Mouse (Mus musculus) hindbrain, embryonic 13.5 days (tissue): Measurements from ENCODE around the gene Usp54. TPM values are rescaled to one million over a fixed set of nuclear protein-coding genes. Genes with fewer than 3 reads are reported as not detected.

Experiments used
- ATAC-seq: fragments of 200-750 bp; cut with Nextera tagmentation; 2 replicates; pipeline ENCODE4 v1.8.0; 2017; ENCODE audit warnings: moderate TSS enrichment; ENCODE audit not compliant: low FRiP score
- H3K27ac ChIP-seq: fragments of 300-500 bp; sonication (generic); 2 replicates; pipeline ENCODE4 v1.5.1; 2015; ENCODE audit warnings: inconsistent platforms, mild to moderate bottlenecking, moderate library complexity
- H3K27me3 ChIP-seq: fragments of 300-500 bp; sonication (generic); 2 replicates; pipeline ENCODE4 v1.6.1; 2015; ENCODE audit warnings: mild to moderate bottlenecking, inconsistent platforms
- H3K36me3 ChIP-seq: fragments of 300-500 bp; sonication (generic); 2 replicates; pipeline ENCODE4 v1.6.1; 2015; ENCODE audit warnings: mild to moderate bottlenecking, inconsistent platforms
- H3K4me1 ChIP-seq: fragments of 300-500 bp; sonication (generic); replicated peaks from 2 replicates; pipeline ENCODE4 v1.6.1; 2015; ENCODE audit warnings: inconsistent platforms
- H3K4me2 ChIP-seq: fragments of 300-500 bp; sonication (generic); 2 replicates; pipeline ENCODE4 v1.6.1; 2015; ENCODE audit warnings: inconsistent platforms, mild to moderate bottlenecking, moderate library complexity
- H3K4me3 ChIP-seq: fragments of 300-500 bp; sonication (generic); 2 replicates; pipeline ENCODE4 v1.5.1; 2015; ENCODE audit warnings: mild to moderate bottlenecking, inconsistent platforms
- H3K9ac ChIP-seq: fragments of 300-500 bp; sonication (generic); 2 replicates; pipeline ENCODE4 v1.6.1; 2015; ENCODE audit warnings: mild to moderate bottlenecking, inconsistent platforms
- H3K9me3 ChIP-seq: fragments of 300-500 bp; sonication (generic); 2 replicates; pipeline ENCODE4 v1.6.1; 2016; ENCODE audit warnings: inconsistent platforms
- WGBS: fragments of 180-500 bp; shearing (Covaris S2); methylation state at CpG from one replicate; pipeline ENCODE4 v1.1.7; 2015; 5-methylcytosine and 5-hydroxymethylcytosine counted together
- polyA plus RNA-seq: library from polyadenylated mRNA; unstranded; fragments of >200 nt; fragmentation: Nextera tagmentation; extraction: Ambion mirVana; gene quantifications from 2 replicates; pipeline ENCODE4 v1.2.1, GENCODE M21; 2015

Gene Usp54
- polyA plus RNA-seq, 1 experiment from 2014 or later = 9.3 TPM

DNA sequence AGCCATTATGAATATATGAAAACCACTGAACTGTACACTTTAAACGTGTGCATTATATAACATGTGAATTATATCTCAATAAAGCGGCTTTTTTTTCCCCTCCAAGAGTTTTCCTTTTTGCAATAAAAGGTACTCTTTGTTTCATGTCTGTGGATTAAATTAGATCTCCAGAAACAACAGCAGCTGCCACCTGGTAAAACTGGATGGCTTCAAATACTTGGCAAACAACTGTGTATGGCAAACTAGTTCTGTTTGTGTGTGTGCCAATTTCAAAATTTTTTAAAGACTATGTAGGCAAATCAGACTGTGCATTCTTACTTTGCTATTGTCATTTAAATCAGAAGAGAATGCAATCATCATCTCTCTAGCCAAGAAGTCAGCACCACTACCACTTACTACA, 19.0 kb downstream of the Usp54 start:
- no peak overlapping the region for H3K4me2 ChIP-seq
- no peak overlapping the region for H3K27ac ChIP-seq
- H3K4me3 ChIP-seq = no peak overlapping the region
- H3K36me3 ChIP-seq = no peaks in the 10 kb centered on the region
- no peak overlapping the region for H3K9ac ChIP-seq
- no peaks in the 10 kb centered on the region for H3K4me1 ChIP-seq
- H3K27me3 ChIP-seq = no peaks in the 10 kb centered on the region
- ATAC-seq = no peak
- 92% methylated on average over 2 of the region's 2 CpGs for WGBS
- H3K9me3 ChIP-seq = no peaks in the 10 kb centered on the region

DNA sequence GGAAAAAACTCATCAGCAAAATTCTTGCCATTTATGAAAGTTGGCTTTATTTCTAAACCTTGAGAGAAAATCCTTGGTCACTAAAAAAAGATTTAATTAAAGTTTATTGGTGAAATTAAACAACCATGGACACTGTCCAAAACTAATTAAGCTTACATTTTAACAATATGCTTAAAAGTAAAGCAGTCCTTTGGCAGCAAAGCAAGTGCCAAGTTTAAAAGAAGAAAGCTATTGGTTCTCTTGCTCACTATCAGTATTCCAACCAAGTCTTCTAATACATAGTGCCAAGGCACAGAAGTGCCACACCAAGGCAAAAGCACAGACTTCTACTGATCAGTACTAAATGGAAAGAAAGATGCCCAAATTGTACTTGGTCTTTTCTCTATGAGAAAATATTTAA, 21.7 kb downstream of the Usp54 start:
- no peak overlapping the region for H3K27ac ChIP-seq
- ATAC-seq = no peak
- no peak overlapping the region for H3K4me2 ChIP-seq
- no peaks in the 10 kb centered on the region for H3K36me3 ChIP-seq
- H3K4me1 ChIP-seq = 0 out of 2 replicates have a peak, but pooled peaks cover 4% of the 10 kb centered on the region
- no peak overlapping the region for H3K4me3 ChIP-seq
- no peaks in the 10 kb centered on the region for H3K27me3 ChIP-seq
- no peaks in the 10 kb centered on the region for H3K9me3 ChIP-seq
- H3K9ac ChIP-seq = no peak overlapping the region

DNA sequence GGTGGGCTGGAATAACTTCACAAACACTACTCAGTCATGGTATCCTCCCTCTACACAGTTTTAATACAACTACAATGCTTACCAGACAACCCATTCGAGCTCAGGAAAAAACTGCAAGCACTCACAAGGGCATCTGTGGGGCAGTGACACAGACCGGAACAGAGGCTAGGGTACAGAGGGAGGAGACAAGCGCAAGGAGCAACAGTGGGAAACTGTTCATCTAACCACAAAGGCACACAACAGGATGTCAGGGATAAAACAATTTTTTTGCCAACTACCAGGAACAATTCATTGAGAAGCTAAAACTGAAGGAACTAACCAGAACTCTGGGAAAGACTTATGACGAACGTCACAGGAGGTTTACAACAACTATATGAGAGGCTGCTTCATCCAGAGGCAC, 22.7 kb downstream of the Usp54 start:
- no peak for ATAC-seq
- H3K4me2 ChIP-seq = no peak overlapping the region
- H3K4me3 ChIP-seq = no peak overlapping the region
- WGBS = 76% methylated on average over 5 of the region's 5 CpGs
- H3K9ac ChIP-seq = no peak overlapping the region
- no peak overlapping the region for H3K27ac ChIP-seq
- H3K36me3 ChIP-seq = no peaks in the 10 kb centered on the region
- H3K4me1 ChIP-seq = 0 out of 2 replicates have a peak, but pooled peaks cover 4% of the 10 kb centered on the region
- no peaks in the 10 kb centered on the region for H3K27me3 ChIP-seq
- H3K9me3 ChIP-seq = no peaks in the 10 kb centered on the region

DNA sequence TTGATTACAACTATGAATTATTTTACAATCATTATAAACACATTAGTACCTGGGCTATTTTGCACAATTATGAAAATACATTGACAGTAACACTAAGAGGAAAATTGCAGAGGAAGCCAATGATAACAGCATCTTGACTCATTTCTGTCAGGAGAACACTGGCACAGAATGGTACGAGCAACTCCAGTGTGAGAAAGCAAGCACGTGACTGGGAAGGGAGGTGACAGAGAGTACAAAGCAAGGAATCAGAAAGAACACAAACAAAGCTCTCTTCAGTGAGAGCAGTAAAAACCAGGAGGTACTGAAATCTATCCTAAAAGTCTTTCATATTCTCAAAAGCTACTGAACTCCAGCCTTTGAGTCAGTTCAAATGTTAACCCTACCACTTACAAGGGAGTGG, 24.4 kb downstream of the Usp54 start:
- 33% methylated on average over 2 of the region's 2 CpGs for WGBS
- Histone ChIP-seq H3K27ac (no peak overlapping the region), H3K9ac (no peak overlapping the region), H3K9me3 (no peaks in the 10 kb centered on the region), H3K4me3 (no peak overlapping the region), H3K36me3 (no peaks in the 10 kb centered on the region), H3K4me2 (no peak overlapping the region), H3K27me3 (no peaks in the 10 kb centered on the region), H3K4me1 (0 out of 2 replicates have a peak, but pooled peaks cover 4% of the 10 kb centered on the region)
- ATAC-seq = no peak

DNA sequence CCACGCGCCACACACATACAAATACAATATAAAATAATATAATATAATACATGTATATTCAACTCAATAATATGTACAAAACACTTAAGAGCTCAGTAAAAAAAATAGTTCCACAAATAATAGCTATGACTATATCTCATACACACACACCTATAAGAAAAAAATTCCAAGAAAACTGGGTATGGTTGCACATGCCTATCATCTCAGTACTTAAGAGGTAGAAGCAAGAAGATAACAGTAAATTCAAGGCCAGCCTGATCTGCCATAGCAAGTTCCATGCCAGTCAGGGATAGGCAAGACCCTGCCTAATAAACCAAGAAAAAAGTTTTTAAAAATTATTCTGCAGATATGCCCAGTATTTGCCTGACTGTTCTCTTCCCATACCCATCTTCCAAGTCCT, 25.8 kb downstream of the Usp54 start:
- no peak overlapping the region for H3K27ac ChIP-seq
- no peak overlapping the region for H3K9ac ChIP-seq
- H3K9me3 ChIP-seq = no peaks in the 10 kb centered on the region
- H3K36me3 ChIP-seq = no peaks in the 10 kb centered on the region
- H3K27me3 ChIP-seq = no peaks in the 10 kb centered on the region
- H3K4me1 ChIP-seq = 0 out of 2 replicates have a peak, but pooled peaks cover 4% of the 10 kb centered on the region
- no peak overlapping the region for H3K4me3 ChIP-seq
- no peak overlapping the region for H3K4me2 ChIP-seq
- ATAC-seq = no peak
- WGBS = 98% methylated on average over 2 of the region's 2 CpGs

DNA sequence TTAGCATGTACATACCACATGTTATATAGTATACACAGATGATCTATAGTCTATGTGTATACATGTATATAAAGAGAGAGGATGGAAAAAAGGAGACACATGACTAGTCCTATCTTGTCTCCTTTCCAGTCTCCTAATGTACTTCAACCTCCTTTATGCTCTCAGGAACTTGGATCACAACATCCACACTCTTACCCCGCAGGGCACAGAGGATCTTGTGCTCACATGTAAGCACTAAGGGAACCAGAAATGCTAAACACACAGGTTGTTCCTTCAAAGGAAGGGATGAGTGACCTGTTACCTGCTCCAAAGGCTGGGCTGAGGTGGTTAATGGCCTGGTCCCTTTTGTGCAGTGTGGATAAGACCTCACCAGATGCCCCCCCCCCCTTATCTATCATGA, 28.0 kb downstream of the Usp54 start:
- no peak overlapping the region for H3K9ac ChIP-seq
- H3K27me3 ChIP-seq = no peaks in the 10 kb centered on the region
- 100% methylated on average over 1 of the region's 1 CpGs for WGBS
- H3K27ac ChIP-seq = no peak overlapping the region
- H3K9me3 ChIP-seq = no peaks in the 10 kb centered on the region
- ATAC-seq = no peak
- no peaks in the 10 kb centered on the region for H3K36me3 ChIP-seq
- no peak overlapping the region for H3K4me2 ChIP-seq
- H3K4me1 ChIP-seq = 0 out of 2 replicates have a peak, but pooled peaks cover 4% of the 10 kb centered on the region
- H3K4me3 ChIP-seq = no peak overlapping the region

DNA sequence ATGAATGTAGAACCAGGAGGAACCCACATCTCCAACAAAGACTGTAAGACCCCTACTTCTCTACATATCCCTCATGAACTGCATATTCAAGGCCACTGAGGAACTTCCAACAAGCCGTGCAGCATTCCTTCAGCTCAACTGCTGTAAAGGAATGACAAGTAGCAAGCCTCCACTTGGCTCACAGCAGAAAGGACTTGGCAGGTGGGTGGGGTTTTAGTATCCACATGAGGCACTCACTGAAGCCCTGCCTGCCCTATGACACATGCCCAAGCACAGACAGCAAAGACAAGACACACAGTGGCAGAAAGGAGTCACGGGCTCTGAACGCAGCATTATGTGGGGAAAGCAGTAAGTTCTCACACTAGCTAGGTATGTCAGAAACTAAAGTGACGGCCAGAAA, 30.7 kb downstream of the Usp54 start:
- 87% methylated on average over 4 of the region's 4 CpGs for whole genome bisulfite sequencing

DNA sequence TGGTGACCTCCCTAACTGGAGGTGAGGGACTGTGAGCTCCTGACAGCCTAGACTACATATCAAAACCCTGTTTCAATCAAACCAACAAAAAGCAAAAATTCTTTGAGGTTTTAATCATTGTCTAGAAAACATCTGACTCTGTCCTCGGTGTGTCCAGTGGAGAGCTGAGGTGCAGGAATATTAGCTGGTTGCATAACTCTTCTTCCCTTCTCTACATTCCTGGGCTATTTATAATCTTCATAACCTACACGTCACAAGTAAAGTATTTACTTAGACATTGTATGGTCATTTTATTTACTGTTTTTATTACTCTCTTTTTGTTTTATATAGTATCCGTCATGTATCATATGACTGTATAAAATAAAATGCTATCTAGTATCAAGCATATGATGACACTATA, 31.3 kb downstream of the Usp54 start:
- no peak for ATAC-seq
- Histone ChIP-seq H3K4me1 (no peaks in the 10 kb centered on the region), H3K9me3 (no peaks in the 10 kb centered on the region), H3K4me2 (no peak overlapping the region), H3K9ac (no peak overlapping the region), H3K27ac (no peak overlapping the region), H3K27me3 (no peaks in the 10 kb centered on the region), H3K36me3 (peaks cover 9% of the 10 kb centered on the region), H3K4me3 (no peak overlapping the region)
- 88% methylated on average over 3 of the region's 3 CpGs for WGBS

More for the DNA sequence above, 30.7 kb downstream of the Usp54 start:
- Histone ChIP-seq H3K9me3 (no peaks in the 10 kb centered on the region), H3K4me3 (no peak overlapping the region), H3K27me3 (no peaks in the 10 kb centered on the region), H3K27ac (no peak overlapping the region), H3K4me2 (no peak overlapping the region), H3K36me3 (peaks cover 9% of the 10 kb centered on the region), H3K9ac (no peak overlapping the region), H3K4me1 (no peaks in the 10 kb centered on the region)
- ATAC-seq = no peak

DNA sequence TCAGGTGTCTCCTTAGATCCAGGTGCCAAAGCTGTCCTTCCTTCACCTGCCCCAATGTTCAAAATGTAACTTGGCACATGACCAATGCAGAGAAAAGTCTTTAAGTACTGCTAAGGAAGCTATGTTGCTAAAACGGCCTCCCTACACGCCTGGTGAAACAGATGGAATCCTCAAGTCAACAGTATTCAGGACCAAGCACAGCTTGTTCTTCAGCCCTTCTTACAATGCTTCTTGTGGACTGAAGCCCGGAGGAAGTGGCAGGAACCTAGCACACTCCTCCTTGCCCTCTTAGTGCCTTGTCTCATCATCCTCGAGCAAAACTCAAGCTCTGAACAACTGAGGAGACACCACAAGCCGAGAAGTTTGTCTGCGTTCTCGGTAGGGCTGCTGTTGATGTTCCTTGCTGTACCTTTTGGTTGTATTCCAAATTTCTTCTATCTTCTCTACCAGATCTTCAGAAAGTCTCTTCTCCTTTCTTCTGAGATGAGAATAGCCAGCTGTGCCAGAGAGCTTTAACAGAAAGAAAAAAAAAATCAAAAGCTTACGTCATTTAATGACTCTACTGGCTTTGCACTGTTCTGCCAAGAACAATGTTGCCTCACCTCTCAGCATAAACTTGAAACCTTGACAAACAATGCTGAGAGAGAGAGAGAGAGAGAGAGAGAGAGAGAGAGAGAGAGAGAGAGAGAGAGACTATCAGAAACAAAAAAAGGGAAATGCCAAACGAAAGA, 33.3 kb downstream of the Usp54 start:
- WGBS = 88% methylated on average over 9 of the region's 9 CpGs
- Histone ChIP-seq H3K36me3 (peaks cover 9% of the 10 kb centered on the region), H3K4me1 (no peaks in the 10 kb centered on the region), H3K4me3 (no peak overlapping the region), H3K27me3 (no peaks in the 10 kb centered on the region), H3K4me2 (no peak overlapping the region), H3K9me3 (no peaks in the 10 kb centered on the region), H3K9ac (no peak overlapping the region), H3K27ac (no peak overlapping the region)
- no peak for ATAC-seq

DNA sequence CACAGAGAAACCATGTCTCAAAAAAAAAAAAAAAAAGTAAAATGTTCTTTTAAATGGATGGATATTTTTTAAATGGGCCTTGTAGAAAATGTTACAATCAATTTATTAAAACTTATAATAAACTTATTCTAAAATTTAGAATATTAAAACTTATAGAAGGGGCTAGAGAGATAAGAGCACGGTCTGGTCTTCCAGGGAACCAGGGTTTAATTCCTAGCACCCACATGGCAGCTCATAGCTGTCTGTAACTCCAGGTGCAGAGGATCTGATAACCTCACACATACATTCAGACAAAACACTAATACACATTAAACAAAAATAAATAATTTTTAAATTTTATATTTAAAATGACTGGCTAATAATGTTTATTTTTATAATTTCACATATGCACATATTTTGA, 39.6 kb downstream of the Usp54 start:
- no peak overlapping the region for H3K9ac ChIP-seq
- no peaks in the 10 kb centered on the region for H3K9me3 ChIP-seq
- H3K36me3 ChIP-seq = peaks cover 3% of the 10 kb centered on the region
- H3K27ac ChIP-seq = no peak overlapping the region
- H3K27me3 ChIP-seq = no peaks in the 10 kb centered on the region
- H3K4me3 ChIP-seq = no peak overlapping the region
- WGBS = 94% methylated on average over 1 of the region's 1 CpGs
- ATAC-seq = no peak
- no peak overlapping the region for H3K4me2 ChIP-seq
- H3K4me1 ChIP-seq = no peaks in the 10 kb centered on the region

DNA sequence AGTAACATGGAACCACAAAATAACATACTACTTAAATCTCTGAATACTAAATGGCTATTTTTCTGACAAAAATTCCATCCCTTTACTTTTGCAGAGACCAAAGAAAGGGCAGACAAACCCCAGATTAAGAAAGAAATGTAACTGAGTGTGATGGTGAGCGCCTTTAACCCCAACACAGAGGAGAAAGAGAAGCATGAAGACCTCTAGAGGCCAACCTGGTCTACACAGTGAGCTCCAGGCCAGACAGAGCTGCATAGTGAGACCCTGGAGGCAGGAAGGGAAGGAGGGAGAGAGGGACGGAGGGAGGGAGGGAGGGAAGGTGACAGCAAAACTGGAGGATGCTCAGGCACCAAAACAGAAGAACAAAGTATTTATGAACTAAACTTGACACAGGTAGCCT, 40.7 kb downstream of the Usp54 start:
- Histone ChIP-seq H3K4me1 (no peaks in the 10 kb centered on the region; the same call in 1 of the 2 replicates), H3K9me3 (no peaks in the 10 kb centered on the region), H3K27me3 (no peaks in the 10 kb centered on the region), H3K36me3 (no peaks in the 10 kb centered on the region), H3K4me3 (no peak overlapping the region), H3K9ac (no peak overlapping the region), H3K27ac (no peak overlapping the region), H3K4me2 (no peak overlapping the region)
- no peak for ATAC-seq
- WGBS = 62% methylated on average over 2 of the region's 2 CpGs

DNA sequence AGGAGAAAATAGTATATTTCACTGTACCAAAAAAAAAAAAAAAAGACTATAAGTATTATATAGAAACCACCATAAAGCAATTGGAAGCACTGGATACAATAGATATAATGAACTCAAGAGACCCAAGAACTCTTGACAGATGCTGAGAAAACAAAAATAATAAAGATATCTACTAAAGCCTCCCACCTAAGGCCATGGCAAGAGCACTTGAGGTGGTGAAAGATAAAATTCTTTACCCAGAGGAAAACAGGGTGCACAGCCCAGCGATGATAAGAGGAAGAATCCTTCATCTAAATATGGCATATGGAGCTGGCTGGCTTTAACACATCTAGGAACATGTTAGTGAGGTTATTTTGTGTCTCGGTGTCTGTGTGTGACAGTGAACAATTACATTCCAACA, 41.3 kb downstream of the Usp54 start:
- no peak overlapping the region for H3K9ac ChIP-seq
- H3K27me3 ChIP-seq = no peaks in the 10 kb centered on the region
- H3K4me2 ChIP-seq = no peak overlapping the region
- WGBS = 92% methylated on average over 2 of the region's 2 CpGs
- H3K27ac ChIP-seq = no peak overlapping the region
- no peaks in the 10 kb centered on the region; the same call in 1 of the 2 replicates for H3K4me1 ChIP-seq
- no peak for ATAC-seq
- H3K4me3 ChIP-seq = no peak overlapping the region
- no peaks in the 10 kb centered on the region for H3K9me3 ChIP-seq
- H3K36me3 ChIP-seq = no peaks in the 10 kb centered on the region

DNA sequence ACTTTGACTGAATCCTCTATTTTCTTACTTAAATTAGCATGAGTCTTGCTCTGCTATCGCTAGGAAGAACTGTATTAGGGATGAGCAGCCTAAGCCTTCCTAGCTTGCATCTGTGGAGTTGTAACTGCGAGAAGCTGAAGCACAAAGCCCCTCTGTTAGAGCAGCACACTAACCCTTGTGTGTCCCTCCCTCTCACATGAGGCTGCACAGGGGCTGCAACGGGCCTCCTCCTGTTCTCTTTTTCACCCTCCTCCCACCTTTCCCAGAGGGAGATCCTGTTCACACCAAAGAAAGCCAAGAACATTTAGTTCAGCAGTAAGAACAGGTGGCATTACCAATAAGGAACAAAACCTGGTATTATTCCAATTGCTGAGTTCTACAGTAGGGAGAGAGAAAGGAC, 45.1 kb downstream of the Usp54 start:
- Histone ChIP-seq H3K4me2 (no peak overlapping the region), H3K4me1 (no peaks in the 10 kb centered on the region; the same call in 1 of the 2 replicates), H3K4me3 (no peak overlapping the region), H3K27me3 (no peaks in the 10 kb centered on the region), H3K27ac (no peak overlapping the region; the same call in 1 of the 2 replicates), H3K9me3 (no peaks in the 10 kb centered on the region), H3K9ac (no peak overlapping the region), H3K36me3 (0 out of 2 replicates have a peak, but pooled peaks cover under 1% of the 10 kb centered on the region)
- ATAC-seq = no peak
- 34% methylated on average over 3 of the region's 3 CpGs for WGBS
